Comparison of ENCODE assay signal across 9 mouse cellular contexts in the genomic region with DNA sequence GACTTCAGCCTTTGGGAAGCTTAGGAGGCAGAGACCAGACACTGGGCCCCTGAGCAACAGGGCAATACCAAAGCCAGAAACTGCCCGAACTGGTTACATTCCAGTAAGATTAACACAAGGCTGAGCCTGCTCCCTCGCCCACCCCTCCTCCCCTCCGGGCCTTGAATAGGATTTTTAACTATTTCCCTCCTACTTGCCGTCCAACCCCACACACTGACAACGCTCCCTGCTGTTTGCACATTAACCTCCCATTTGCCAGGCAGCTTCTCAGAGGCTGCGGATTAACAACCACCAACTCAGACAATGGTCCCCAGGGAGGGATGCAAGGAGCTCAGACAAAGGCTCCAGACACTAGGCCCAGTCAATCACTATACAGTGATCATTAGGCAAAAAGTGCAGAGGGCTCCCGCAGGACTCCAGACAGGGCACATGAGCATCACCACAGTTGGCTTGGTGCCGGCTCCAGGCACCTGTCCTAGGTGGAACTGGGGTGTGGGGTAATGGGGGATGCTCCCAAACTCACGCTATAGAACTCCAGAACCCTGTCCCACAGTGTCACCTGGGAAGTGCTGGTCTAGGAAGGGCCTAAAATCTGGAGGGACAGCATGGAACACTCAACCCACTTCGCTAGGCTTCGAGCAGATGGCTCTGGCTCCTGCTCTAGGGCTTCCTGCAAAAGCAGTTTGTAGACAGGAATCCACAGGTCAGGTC.
DNase-seq lines count a peak whose midpoint lies in the region; ATAC-seq and TF ChIP-seq lines count a peak whose summit lies in the region.
"Had no signal": no experiment of that assay in that cellular context is flagged by ENCODE, and none has a peak within 500 bp of the region (broad histone marks: within the 10 kb centered on the region; RNA-seq: fewer than 3 reads in every experiment).

No protein-coding gene starts in this region.

- WGBS in heart, postnatal 0 days: 43% methylated on average over 11 of the region's 11 CpGs
- 4% methylated on average over 11 of the region's 11 CpGs for WGBS in forebrain, embryonic 10.5 days
- 8% methylated on average over 11 of the region's 11 CpGs for WGBS in limb, embryonic 13.5 days
- 7% methylated on average over 11 of the region's 11 CpGs for WGBS in neural tube, embryonic 14.5 days

- H3K4me2 ChIP-seq in heart, postnatal 0 days (ENCODE audit: low read depth, low read length): peak overlapping the region; percentile 13; the same call in 1 of the 2 replicates
- H3K4me2 ChIP-seq in limb, embryonic 13.5 days (replicated peaks): peak overlapping the region; percentile 66
- peak overlapping the region; percentile 35; the same call in 1 of the 2 replicates for H3K4me2 ChIP-seq in neural tube, embryonic 14.5 days (ENCODE audit: low read depth, low read length)

- H3K4me1 ChIP-seq in heart, postnatal 0 days (ENCODE audit: control insufficient read depth, insufficient read depth): peaks cover 14% of the 10 kb centered on the region; the same call in 1 of the 2 replicates
- H3K4me1 ChIP-seq in forebrain, embryonic 10.5 days: peaks cover 89% of the 10 kb centered on the region
- peaks cover 90% of the 10 kb centered on the region for H3K4me1 ChIP-seq in limb, embryonic 13.5 days
- peaks cover 22% of the 10 kb centered on the region for H3K4me1 ChIP-seq in neural tube, embryonic 14.5 days (ENCODE audit: control insufficient read depth, insufficient read depth, low read length)

- no peak for TF ChIP-seq CTCF in heart, postnatal 0 days (IDR thresholded peaks at IDR 0.05; ENCODE audit: low read depth)

- peak overlapping the region; percentile 47; the same call in 1 of the 2 replicates for H3K27ac ChIP-seq in heart, postnatal 0 days (ENCODE audit: low read depth)
- H3K27ac ChIP-seq in forebrain, embryonic 10.5 days: peak overlapping the region; percentile 89
- H3K27ac ChIP-seq in limb, embryonic 13.5 days: peak overlapping the region; percentile 96
- no peak overlapping the region; the same call in 1 of the 2 replicates for H3K27ac ChIP-seq in neural tube, embryonic 14.5 days (ENCODE audit: low read depth, low read length)
- H3K27ac ChIP-seq: liver, embryonic 14.5 days had no signal

- DNase-seq in heart, postnatal 0 days (ENCODE audit: low spot score): no peak
- no peak for DNase-seq in heart, postnatal 14 days
- peak; percentile 85 for DNase-seq in forebrain, embryonic 10.5 days (ENCODE audit: extremely low spot score, low spot score)
- DNase-seq in spleen, adult 18-20 months: no peak
- no peak for DNase-seq in layer of hippocampus, postnatal 36 days

- no peaks in the 10 kb centered on the region for H3K9me3 ChIP-seq in heart, postnatal 0 days (replicated peaks; ENCODE audit: control insufficient read depth, low read length)
- no peaks in the 10 kb centered on the region for H3K9me3 ChIP-seq in forebrain, embryonic 10.5 days
- H3K9me3 ChIP-seq in limb, embryonic 13.5 days: no peaks in the 10 kb centered on the region
- no peaks in the 10 kb centered on the region for H3K9me3 ChIP-seq in neural tube, embryonic 14.5 days (ENCODE audit: control insufficient read depth, low read length)

- no peak for TF ChIP-seq EP300 in heart, postnatal 0 days (IDR thresholded peaks at IDR 0.05; ENCODE audit: low read depth)

- H3K9ac ChIP-seq in heart, postnatal 0 days (replicated peaks; ENCODE audit: low read depth, low read length): no peak overlapping the region
- peak overlapping the region; percentile 59 for H3K9ac ChIP-seq in limb, embryonic 13.5 days
- H3K9ac ChIP-seq in neural tube, embryonic 14.5 days (replicated peaks; ENCODE audit: low read depth, low read length): no peak overlapping the region
- H3K9ac ChIP-seq: liver, embryonic 14.5 days had no signal

- H3K27me3 ChIP-seq in heart, postnatal 0 days (ENCODE audit: control insufficient read depth, insufficient read depth, low read length): no peaks in the 10 kb centered on the region
- H3K27me3 ChIP-seq in forebrain, embryonic 10.5 days (ENCODE audit: poor library complexity, severe bottlenecking): peaks cover 18% of the 10 kb centered on the region; the same call in 1 of the 2 replicates
- no peaks in the 10 kb centered on the region for H3K27me3 ChIP-seq in limb, embryonic 13.5 days
- no peaks in the 10 kb centered on the region for H3K27me3 ChIP-seq in neural tube, embryonic 14.5 days (ENCODE audit: control insufficient read depth, insufficient read depth, low read length)

- H3K4me3 ChIP-seq in heart, postnatal 0 days (ENCODE audit: low read depth, low read length): no peak overlapping the region
- H3K4me3 ChIP-seq in forebrain, embryonic 10.5 days: peak overlapping the region; percentile 46
- peak overlapping the region; percentile 40 for H3K4me3 ChIP-seq in limb, embryonic 13.5 days
- no peak overlapping the region; the same call in 1 of the 2 replicates for H3K4me3 ChIP-seq in neural tube, embryonic 14.5 days (ENCODE audit: low read depth, low read length)

- no peak for ATAC-seq in heart, postnatal 0 days (ENCODE audit: insufficient read depth, low read depth)
- peak; percentile 70 for ATAC-seq in limb, embryonic 13.5 days (ENCODE audit: low FRiP score, low read depth)
- peak; percentile 63; the same call in 1 of the 2 replicates for ATAC-seq in neural tube, embryonic 14.5 days (ENCODE audit: low read depth)
- ATAC-seq in erythroblast, adult 5-6 weeks (replicated peaks; ENCODE audit: low FRiP score, poor library complexity, severe bottlenecking): no peak

- no peaks in the 10 kb centered on the region for H3K36me3 ChIP-seq in heart, postnatal 0 days (replicated peaks; ENCODE audit: control insufficient read depth, insufficient read depth, low read length)
- no peaks in the 10 kb centered on the region for H3K36me3 ChIP-seq in forebrain, embryonic 10.5 days (replicated peaks)
- H3K36me3 ChIP-seq in limb, embryonic 13.5 days: no peaks in the 10 kb centered on the region
- no peaks in the 10 kb centered on the region for H3K36me3 ChIP-seq in neural tube, embryonic 14.5 days (ENCODE audit: control insufficient read depth, insufficient read depth, low read length)

- intact Hi-C loops in heart, postnatal 14 days (cut with DNase I): no loop called here

Comparison
In these comparisons a context has a peak if more than half of its experiments do, and no peak if none do; other contexts are left out.
1. ATAC-seq: peak in limb, embryonic 13.5 days (single experiment) and neural tube, embryonic 14.5 days (single experiment); none in heart, postnatal 0 days (single experiment) and erythroblast, adult 5-6 weeks (single experiment).
2. H3K4me2 ChIP-seq: peak in every context shown above with its lines; median percentile 66 in limb, embryonic 13.5 days; 35 in neural tube, embryonic 14.5 days; 13 in heart, postnatal 0 days.
3. H3K4me3 ChIP-seq: peak in forebrain, embryonic 10.5 days (single experiment) and limb, embryonic 13.5 days (single experiment); none in heart, postnatal 0 days (single experiment) and neural tube, embryonic 14.5 days (single experiment).